Mouse (Mus musculus) stomach, embryonic 14.5 days (tissue): ENCODE results near the gene Cytl1. TPM values are rescaled to one million over a fixed set of nuclear protein-coding genes. Genes with fewer than 3 reads are reported as not detected.
A peak's percentile ranks its signal among the peaks of the same experiment; 100 is the strongest.

Source experiments
- ATAC-seq: fragments of 200-750 bp; cut with Nextera tagmentation; 2 replicates; pipeline ENCODE4 v1.8.0; 2017; ENCODE audit warnings: low read depth, moderate TSS enrichment; ENCODE audit not compliant: insufficient number of reproducible peaks, insufficient read depth, low FRiP score
- H3K27ac ChIP-seq: fragments of 300-500 bp; sonication (generic); 2 replicates; pipeline ENCODE4 v1.5.1; 2014; ENCODE audit warnings: mild to moderate bottlenecking, low read length, moderate library complexity, mixed read lengths
- H3K27me3 ChIP-seq: fragments of 300-500 bp; sonication (generic); 2 replicates; pipeline ENCODE4 v1.6.1; 2014; ENCODE audit warnings: low read length, control low read depth, mixed read lengths; ENCODE audit not compliant: control insufficient read depth, insufficient read depth
- H3K36me3 ChIP-seq: fragments of 300-500 bp; sonication (generic); 2 replicates; pipeline ENCODE4 v1.6.1; 2014; ENCODE audit warnings: mild to moderate bottlenecking, control low read depth, low read length, moderate library complexity, mixed read lengths; ENCODE audit not compliant: control insufficient read depth, insufficient read depth
- H3K4me1 ChIP-seq: fragments of 300-500 bp; sonication (generic); 2 replicates; pipeline ENCODE4 v1.6.1; 2014; ENCODE audit warnings: low read length, control low read depth, mixed read lengths; ENCODE audit not compliant: control insufficient read depth, insufficient read depth
- H3K4me2 ChIP-seq: fragments of 300-500 bp; sonication (generic); replicated peaks from 2 replicates; pipeline ENCODE4 v1.6.1; 2014; ENCODE audit warnings: low read depth, low read length, control low read depth
- H3K4me3 ChIP-seq: fragments of 300-500 bp; sonication (generic); 2 replicates; pipeline ENCODE4 v1.5.1; 2014; ENCODE audit warnings: low read depth, low read length, control low read depth
- H3K9ac ChIP-seq: fragments of 300-500 bp; sonication (generic); replicated peaks from 2 replicates; pipeline ENCODE4 v1.6.1; 2014; ENCODE audit warnings: low read depth, mild to moderate bottlenecking, control low read depth, low read length, moderate library complexity, mixed read lengths
- H3K9me3 ChIP-seq: fragments of 300-500 bp; sonication (generic); 2 replicates; pipeline ENCODE4 v1.6.1; 2016; ENCODE audit warnings: low read depth, low read length, control low read depth; ENCODE audit not compliant: control insufficient read depth
- WGBS: fragments of 180-500 bp; shearing (Covaris S2); extraction: QIAGEN DNeasy Blood & Tissue Kit; methylation state at CpG from one replicate; pipeline ENCODE4 v1.1.7; 2014; 5-methylcytosine and 5-hydroxymethylcytosine counted together
- polyA plus RNA-seq: library from polyadenylated mRNA; unstranded; fragments of >200 nt; fragmentation: Nextera tagmentation; extraction: Ambion mirVana; gene quantifications from 2 replicates; pipeline ENCODE4 v1.2.1, GENCODE M21; 2014

The Cytl1 gene
- not detected in 2 replicates for polyA plus RNA-seq

DNA sequence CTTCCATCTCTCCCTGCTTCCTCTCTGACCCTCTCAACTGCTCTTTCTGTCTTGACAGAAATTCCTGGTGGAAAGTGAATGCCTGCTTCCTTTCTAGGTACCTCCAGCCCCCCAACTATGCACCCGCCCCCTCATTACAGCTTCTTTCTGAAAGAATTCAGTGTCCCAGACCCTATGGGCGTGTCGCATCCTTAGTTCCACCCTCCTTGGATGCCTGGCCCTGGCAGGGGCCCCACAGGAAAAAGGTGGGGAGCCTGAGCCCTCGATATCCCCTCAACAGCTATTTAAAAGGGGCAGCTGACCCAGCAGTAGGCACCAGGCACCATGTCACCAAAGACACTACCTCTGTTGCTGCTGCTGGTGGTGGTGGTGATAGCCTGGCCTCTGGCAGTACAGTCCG, at the start of gene Cytl1:
Gene Cytl1 (plus strand): TSS at position 296 of the 400 bp plus-strand sequence.
- no peaks in the 10 kb centered on the region for H3K27me3 ChIP-seq
- no peak for ATAC-seq
- no peak within 1 kb of the TSS for H3K4me3 ChIP-seq

DNA sequence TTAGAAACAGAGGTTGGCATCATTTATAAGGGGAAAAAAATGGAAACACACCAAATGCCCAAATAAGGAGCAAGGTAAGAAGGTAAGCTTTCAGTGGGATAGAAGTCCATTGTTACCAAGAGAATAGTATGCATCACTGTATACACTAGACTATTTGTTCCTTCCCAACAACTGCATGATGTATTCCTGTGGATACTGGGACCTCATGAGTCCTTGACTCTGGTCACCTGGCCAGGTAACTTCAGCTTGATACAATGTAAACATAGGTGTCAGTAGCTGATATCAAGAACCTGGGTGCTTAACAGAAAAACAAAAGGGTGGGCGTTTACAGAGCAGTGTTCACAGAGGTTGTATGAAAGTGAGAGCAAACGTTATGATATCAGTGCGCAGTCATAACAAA, 42.6 kb upstream of the Cytl1 start:
- Histone ChIP-seq H3K27me3 (no peaks in the 10 kb centered on the region), H3K4me1 (no peaks in the 10 kb centered on the region), H3K4me2 (no peak overlapping the region), H3K27ac (no peak overlapping the region), H3K36me3 (no peaks in the 10 kb centered on the region), H3K4me3 (no peak overlapping the region), H3K9me3 (no peaks in the 10 kb centered on the region), H3K9ac (no peak overlapping the region)
- no peak for ATAC-seq
- 57% methylated on average over 3 of the region's 3 CpGs for WGBS

More for the DNA sequence above, at the start of gene Cytl1:
- 43% methylated on average over 5 of the region's 5 CpGs for WGBS
- Histone ChIP-seq H3K27ac (no peak within 1 kb of the TSS), H3K9ac (no peak within 1 kb of the TSS), H3K4me1 (no peaks in the 10 kb centered on the region), H3K9me3 (no peaks in the 10 kb centered on the region), H3K36me3 (no peaks in the 10 kb centered on the region), H3K4me2 (no peak within 1 kb of the TSS)

DNA sequence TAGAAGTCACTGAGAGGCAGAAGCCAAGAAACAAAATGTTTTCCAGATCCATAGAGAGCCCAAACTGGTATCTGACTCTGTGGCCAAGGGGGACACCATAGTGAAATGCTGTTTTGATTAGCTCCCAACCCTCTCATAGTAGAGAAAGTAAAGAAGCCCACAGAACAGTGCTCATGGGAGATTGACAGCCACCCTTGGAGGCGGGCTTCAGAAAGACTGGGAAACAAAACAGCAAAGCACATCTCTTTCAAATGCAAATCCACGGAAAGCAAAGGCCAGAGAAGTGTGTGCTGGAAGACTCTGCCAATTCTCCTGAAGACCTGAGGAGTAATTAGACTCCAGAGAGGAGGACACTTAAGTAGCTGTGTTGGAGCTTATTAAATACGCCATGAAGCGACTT, 39.5 kb upstream of the Cytl1 start:
- no peak for ATAC-seq
- H3K4me2 ChIP-seq = no peak overlapping the region
- WGBS = 58% methylated on average over 4 of the region's 4 CpGs
- no peak overlapping the region for H3K9ac ChIP-seq
- no peaks in the 10 kb centered on the region for H3K9me3 ChIP-seq
- H3K36me3 ChIP-seq = no peaks in the 10 kb centered on the region
- no peaks in the 10 kb centered on the region for H3K27me3 ChIP-seq
- no peaks in the 10 kb centered on the region for H3K4me1 ChIP-seq
- H3K27ac ChIP-seq = no peak overlapping the region
- no peak overlapping the region for H3K4me3 ChIP-seq

DNA sequence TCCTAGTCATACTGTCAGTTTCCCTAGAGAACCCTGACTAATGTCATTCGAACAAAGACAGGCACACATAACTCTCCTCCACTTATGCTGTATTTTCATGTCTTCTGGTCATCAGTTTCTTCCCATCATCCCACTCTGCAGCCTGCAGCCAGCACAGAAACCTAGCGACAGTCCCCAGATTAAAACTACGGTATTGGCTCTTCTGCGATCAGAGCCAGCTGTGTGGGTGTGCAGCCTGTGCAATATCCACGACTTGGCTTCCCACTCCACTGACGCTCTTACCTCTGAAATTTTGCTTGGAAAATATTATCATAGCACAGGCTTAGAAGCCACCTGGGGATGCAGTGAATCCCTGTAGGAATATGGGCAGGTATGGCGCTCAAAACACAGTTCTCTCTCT, 38.0 kb upstream of the Cytl1 start:
- Histone ChIP-seq H3K9ac (no peak overlapping the region), H3K27ac (no peak overlapping the region), H3K4me2 (no peak overlapping the region), H3K4me1 (no peaks in the 10 kb centered on the region), H3K36me3 (no peaks in the 10 kb centered on the region), H3K9me3 (no peaks in the 10 kb centered on the region), H3K27me3 (no peaks in the 10 kb centered on the region), H3K4me3 (no peak overlapping the region)
- 87% methylated on average over 7 of the region's 7 CpGs for WGBS
- ATAC-seq = no peak

DNA sequence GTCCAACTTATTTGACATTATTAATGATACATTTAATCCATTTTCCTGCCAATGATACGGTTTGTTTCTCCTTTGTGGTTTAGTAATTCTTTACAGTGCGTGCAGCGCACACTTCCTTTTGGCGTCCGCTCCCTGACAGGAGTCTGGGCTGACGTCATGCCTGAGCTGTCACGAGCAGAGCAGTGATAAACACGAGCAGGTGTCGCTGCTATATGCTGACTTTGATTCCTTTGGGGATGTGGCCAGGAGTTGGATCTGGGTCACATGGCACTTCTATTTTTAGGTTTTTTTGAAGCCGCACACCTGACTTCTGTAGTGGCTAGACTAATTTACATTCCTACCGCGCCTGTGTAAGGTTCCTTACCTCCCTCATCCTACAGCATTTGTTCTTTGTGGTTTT, 35.6 kb upstream of the Cytl1 start:
- no peaks in the 10 kb centered on the region for H3K27me3 ChIP-seq
- H3K27ac ChIP-seq = no peak overlapping the region
- no peaks in the 10 kb centered on the region for H3K4me1 ChIP-seq
- no peaks in the 10 kb centered on the region for H3K36me3 ChIP-seq
- ATAC-seq = no peak
- H3K9ac ChIP-seq = no peak overlapping the region
- WGBS = 59% methylated on average over 12 of the region's 12 CpGs
- no peak overlapping the region for H3K4me2 ChIP-seq
- no peaks in the 10 kb centered on the region for H3K9me3 ChIP-seq
- no peak overlapping the region for H3K4me3 ChIP-seq

DNA sequence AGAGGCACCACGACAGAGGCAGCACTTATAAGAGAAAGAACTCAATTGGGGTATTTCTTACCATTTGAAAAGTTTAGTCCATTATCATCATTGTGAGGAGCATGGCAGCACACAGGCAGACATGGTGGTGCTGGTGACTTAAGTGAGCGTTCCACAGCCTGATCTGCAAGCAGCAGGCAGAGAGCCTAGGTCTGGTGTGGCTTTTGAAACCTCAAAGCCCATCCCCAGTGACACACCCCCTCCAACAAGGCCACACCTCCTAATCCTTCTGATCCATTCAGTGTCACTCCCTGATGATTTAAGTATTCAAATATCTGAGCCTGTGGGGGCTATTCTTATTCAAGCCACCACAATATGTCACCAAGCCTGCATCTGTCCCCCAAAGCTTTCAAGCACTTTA, 30.4 kb upstream of the Cytl1 start:
- Histone ChIP-seq H3K4me3 (no peak overlapping the region), H3K27ac (no peak overlapping the region), H3K27me3 (no peaks in the 10 kb centered on the region), H3K9me3 (peaks cover 5% of the 10 kb centered on the region; the same call in 1 of the 2 replicates), H3K36me3 (no peaks in the 10 kb centered on the region), H3K9ac (no peak overlapping the region), H3K4me2 (no peak overlapping the region), H3K4me1 (no peaks in the 10 kb centered on the region)
- ATAC-seq = no peak
- WGBS = 91% methylated on average over 2 of the region's 2 CpGs

DNA sequence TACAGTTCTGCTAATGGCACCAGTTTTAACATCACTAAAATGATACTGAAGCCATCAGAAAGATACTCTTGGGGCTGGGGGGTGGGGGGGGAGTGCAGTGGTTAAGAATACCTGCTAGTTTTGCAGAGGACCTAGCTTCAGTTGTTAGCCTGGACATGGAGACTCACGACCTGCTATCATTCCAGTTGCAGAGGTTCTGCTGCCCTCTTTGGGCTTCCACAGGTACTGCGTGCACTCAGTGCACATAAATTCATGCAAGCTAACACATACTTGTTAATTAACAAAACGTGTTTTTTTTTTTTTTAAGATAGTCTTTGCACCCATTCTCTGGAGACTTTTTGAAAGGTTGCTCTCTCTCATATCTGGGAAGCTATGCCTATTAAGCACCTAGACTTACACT, 27.2 kb upstream of the Cytl1 start:
- no peak for ATAC-seq

DNA sequence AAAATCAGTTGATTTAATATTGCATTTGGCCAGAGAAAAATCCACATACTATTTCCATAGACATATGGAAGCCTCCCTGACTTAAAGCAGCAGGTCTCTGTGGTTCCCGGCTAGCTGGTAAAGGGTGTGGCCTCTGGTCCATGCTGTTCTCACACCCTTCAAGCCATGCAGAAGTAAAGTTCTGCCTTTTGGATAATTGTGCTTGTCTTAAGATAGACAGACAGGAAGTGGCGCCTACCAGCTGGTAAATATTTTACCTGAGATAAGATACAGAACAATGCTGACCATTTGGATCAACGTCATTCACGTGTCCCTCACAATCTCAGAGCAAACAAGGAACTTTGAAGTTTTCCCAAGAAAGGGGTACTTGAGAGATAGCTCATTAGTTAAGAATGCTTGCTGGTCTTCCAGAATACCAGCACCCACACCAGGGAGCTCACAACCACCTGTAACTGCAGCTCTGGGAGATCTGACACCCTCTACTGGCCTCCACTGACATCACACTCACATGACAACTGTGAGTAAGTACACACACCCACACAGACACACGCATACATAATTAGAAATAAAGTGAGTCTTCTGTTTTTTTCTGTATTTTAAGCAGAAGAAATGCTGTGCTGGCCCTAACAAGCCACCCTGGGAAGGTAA, 25.9 kb upstream of the Cytl1 start:
- no peaks in the 10 kb centered on the region for H3K4me1 ChIP-seq
- WGBS = 65% methylated on average over 5 of the region's 5 CpGs
- H3K9me3 ChIP-seq = peaks cover 9% of the 10 kb centered on the region; the same call in 1 of the 2 replicates
- no peaks in the 10 kb centered on the region for H3K27me3 ChIP-seq
- H3K27ac ChIP-seq = no peak overlapping the region
- ATAC-seq = peak; percentile 74
- no peaks in the 10 kb centered on the region for H3K36me3 ChIP-seq
- no peak overlapping the region for H3K4me3 ChIP-seq
- no peak overlapping the region for H3K4me2 ChIP-seq
- H3K9ac ChIP-seq = no peak overlapping the region

More for the DNA sequence above, 27.2 kb upstream of the Cytl1 start:
- no peak overlapping the region for H3K9ac ChIP-seq
- no peaks in the 10 kb centered on the region for H3K36me3 ChIP-seq
- no peaks in the 10 kb centered on the region for H3K4me1 ChIP-seq
- H3K4me2 ChIP-seq = no peak overlapping the region
- H3K27me3 ChIP-seq = no peaks in the 10 kb centered on the region
- no peak overlapping the region for H3K4me3 ChIP-seq
- WGBS = 70% methylated on average over 3 of the region's 3 CpGs
- no peak overlapping the region for H3K27ac ChIP-seq
- H3K9me3 ChIP-seq = peaks cover 9% of the 10 kb centered on the region; the same call in 1 of the 2 replicates
